Mouse (Mus musculus) testis, adult 2 months (tissue): Measurements from ENCODE around the gene Tepp.

Experiments used
- CTCF ChIP-seq: fragments of 200-500 bp; IDR thresholded peaks from 2 replicates; pipeline ENCODE4 v1.5.1; 2012; ENCODE audit warnings: low read depth, mild to moderate bottlenecking, inconsistent platforms, low read length, moderate library complexity; ENCODE audit not compliant: control insufficient read depth, insufficient read depth, insufficient replicate concordance
- POLR2A ChIP-seq: fragments of 200-500 bp; IDR thresholded peaks from 2 replicates; pipeline ENCODE4 v1.6.1; 2012; ENCODE audit warnings: low read depth, mild to moderate bottlenecking, inconsistent platforms, low read length, moderate library complexity; ENCODE audit not compliant: control insufficient read depth

DNA sequence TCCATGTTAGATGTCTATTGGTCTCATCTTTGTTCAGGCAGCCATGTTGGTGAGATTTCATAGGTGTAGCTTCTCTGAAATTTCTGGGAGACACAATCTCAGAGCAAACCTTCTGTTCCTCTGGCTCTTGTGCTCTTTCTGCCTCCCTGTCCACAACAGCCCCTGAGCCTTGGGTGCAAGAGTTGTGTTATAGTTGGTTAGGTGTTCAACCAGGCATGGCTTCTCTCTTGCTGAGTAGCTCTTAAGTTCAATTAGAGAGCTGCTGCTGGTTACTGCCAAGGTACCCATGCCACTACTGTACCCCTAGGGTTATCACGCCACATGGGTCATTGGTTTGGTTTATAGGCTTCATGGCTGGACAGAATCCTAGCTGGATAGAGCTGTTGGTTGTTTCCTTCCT lies 5.0 kb downstream of the Tepp start:
- TF ChIP-seq CTCF: no peak
- no peak for TF ChIP-seq POLR2A
